Mouse (Mus musculus) layer of hippocampus, adult 6 months (tissue): ENCODE measurements around the gene Snx18. TPM values are rescaled to one million over a fixed set of nuclear protein-coding genes. Genes with fewer than 3 reads are reported as not detected.

ENCODE experiments used
- long read RNA-seq, 2 experiments: library from polyadenylated mRNA; unstranded; transcript quantifications; one replicate each; pipeline ENCODE4 v2.0.0; 2019 to 2020
- polyA plus RNA-seq: library from polyadenylated mRNA; unstranded; fragments of <200 nt; fragmentation: Nextera tagmentation; gene quantifications from 2 replicates; pipeline ENCODE4 v1.2.3, GENCODE M21; 2021

Gene Snx18
- polyA plus RNA-seq: 7.3 and 8.3 TPM in 2 replicates
- long read RNA-seq, experiment 1, full-length matches to known transcripts: 21 of 24 reads
- long read RNA-seq, experiment 1, partial matches to known transcripts: 0 of 24 reads
- long read RNA-seq, experiment 1, other reads (novel, unspliced or antisense): 3 of 24 reads
- long read RNA-seq, experiment 2, full-length matches to known transcripts: 90 of 108 reads
- long read RNA-seq, experiment 2, partial matches to known transcripts: 0 of 108 reads
- long read RNA-seq, experiment 2, other reads (novel, unspliced or antisense): 18 of 108 reads

GRCm38 (mm10) chr13:113617891-113618823, at the start of gene Snx18:
TSS of gene Snx18 (minus strand) at chr13:113618564.

GRCm38 (mm10) chr13:113663151-113663779, 44.9 kb upstream of the Snx18 start, which contains the start of gene Hspb3:
TSS of gene Hspb3 (minus strand) at chr13:113663676.

Other genes starting within 250 kb of the Snx18 start
- 1.4 and 2.4 TPM in 2 replicates for gene Hspb3, start 45.1 kb upstream of the Snx18 start, polyA plus RNA-seq
- 23.6 and 27.5 TPM in 2 replicates for gene Arl15, start 175.9 kb upstream of the Snx18 start, polyA plus RNA-seq